Mouse (Mus musculus): ENCODE results near the gene Gm20695. TPM values are rescaled to one million over a fixed set of nuclear protein-coding genes. Genes with fewer than 3 reads are reported as not detected.
"Not testable (repeated sequence)": the region's sequence is repeated elsewhere in the genome, so short reads cannot be mapped to it uniquely, and the experiment has no call there.

The Gm20695 gene
- under 1 TPM in 1 of 4 experiments, not detected in 3; 0.65 TPM for total RNA-seq (2022)

DNA sequence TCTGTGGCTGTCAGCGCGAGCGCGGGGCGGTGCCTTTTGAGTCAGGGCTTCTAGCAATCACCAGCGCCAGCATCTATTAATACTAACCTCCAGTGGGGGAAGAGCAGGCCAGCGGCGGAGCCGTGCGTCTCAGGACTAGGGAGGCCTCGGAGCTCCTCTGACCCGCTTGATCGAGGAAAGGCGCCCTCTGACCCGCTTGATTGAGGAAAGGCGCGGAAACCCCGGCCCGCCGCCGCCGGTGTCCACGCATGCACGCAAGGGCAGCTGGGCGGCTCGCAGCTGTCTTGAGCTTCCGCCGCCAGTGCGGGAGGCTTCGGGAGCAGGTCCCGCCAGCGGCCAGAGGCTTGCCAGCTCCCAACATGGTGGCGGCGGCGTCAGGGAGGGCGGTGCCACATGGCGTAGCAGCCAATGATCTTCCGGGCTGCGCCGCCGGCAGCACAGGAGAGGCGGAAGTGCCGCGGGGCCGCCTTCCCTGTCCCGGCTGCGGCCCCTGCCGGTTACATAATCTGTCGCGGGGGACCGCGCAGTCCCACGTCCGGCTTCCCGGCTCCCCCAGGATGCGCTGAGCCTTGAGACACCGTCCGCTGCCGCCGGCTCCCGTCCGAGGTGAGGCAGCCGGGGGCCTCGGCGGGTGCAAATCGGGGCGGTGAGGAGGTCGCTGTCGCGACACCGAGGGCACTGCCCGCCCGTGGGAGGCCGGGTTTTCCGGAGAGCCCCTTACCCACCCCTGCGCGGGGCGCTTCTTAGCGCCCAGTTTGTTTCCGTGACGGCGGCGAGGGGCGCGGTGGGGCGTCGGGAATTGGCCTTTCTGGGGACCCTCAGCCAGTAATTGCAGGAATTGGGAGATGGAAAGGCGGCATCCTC lies at the start of gene Gm20695, which contains the start of gene Zfp597:
Gene Gm20695 (plus strand): TSS at position 448 of the 864 bp plus-strand sequence.
Gene Zfp597 (minus strand): TSS at position 361 of the 864 bp plus-strand sequence.
- peak; percentile 86 to 93 for DNase-seq (ENCODE audit: low spot score in 2 of 2)

DNA sequence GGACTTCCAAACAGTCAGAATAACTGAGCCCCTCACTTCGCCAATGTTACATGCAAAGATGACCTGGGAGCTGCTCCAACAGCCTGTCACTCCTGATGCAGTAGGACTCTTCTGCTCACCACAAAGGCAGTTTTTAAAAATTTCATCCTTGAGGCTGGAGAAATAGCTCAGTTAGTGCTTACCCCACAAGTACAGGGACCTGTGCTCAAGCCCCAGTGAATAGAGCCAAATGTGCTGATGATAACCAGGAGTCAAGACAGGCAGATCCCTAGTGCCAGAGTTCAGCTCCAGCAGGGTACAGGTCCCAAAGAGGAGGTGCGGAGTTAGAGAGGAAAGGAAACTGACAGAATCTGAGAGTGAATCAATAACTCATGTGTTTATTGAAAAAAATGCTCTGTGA lies 49.0 kb upstream of the Gm20695 start:
- no peak for DNase-seq (ENCODE audit: low spot score in 2 of 2)

DNA sequence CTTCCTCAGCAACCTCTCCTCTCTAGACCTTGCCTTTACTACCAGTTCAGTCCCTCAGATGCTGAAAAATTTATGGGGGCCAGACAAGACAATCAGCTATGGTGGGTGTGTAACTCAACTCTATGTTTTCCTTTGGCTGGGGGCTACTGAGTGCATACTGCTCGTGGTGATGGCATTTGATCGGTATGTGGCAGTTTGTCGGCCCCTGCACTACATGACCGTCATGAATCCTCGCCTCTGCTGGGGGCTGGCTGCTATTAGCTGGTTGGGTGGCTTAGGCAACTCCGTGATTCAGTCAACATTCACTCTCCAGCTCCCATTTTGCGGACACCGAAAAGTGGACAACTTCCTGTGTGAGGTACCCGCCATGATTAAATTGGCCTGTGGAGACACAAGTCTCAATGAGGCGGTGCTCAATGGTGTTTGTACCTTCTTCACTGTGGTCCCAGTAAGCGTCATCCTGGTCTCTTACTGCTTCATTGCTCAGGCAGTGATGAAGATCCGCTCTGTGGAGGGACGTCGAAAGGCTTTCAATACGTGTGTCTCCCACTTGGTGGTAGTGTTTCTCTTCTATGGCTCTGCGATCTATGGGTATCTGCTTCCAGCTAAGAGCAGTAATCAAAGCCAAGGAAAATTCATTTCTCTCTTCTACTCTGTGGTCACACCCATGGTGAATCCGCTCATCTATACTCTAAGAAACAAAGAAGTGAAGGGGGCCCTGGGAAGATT lies 45.1 kb upstream of the Gm20695 start:
- DNase-seq (ENCODE audit: low spot score in 2 of 2): no peak

DNA sequence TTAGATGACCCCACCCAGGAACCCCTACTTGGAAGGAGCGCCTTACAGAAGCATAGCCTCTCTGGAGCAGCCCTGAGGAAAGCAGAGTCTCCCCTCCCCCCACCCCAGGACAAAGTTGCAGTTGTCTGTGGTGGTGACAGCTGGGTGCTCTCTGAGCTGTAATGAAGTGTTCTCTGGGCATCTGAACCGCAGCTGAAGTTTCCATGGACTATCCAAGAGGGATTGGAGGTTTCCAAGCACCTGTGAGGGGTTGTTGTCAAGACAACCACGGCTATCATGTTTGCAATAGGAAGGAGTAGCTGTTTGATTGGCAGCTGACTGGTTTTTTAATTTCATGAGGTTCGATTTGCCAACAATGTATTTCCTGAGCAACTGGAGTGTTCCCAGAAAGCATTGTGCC lies 41.5 kb upstream of the Gm20695 start:
- no peak for DNase-seq (ENCODE audit: low spot score in 2 of 2)

DNA sequence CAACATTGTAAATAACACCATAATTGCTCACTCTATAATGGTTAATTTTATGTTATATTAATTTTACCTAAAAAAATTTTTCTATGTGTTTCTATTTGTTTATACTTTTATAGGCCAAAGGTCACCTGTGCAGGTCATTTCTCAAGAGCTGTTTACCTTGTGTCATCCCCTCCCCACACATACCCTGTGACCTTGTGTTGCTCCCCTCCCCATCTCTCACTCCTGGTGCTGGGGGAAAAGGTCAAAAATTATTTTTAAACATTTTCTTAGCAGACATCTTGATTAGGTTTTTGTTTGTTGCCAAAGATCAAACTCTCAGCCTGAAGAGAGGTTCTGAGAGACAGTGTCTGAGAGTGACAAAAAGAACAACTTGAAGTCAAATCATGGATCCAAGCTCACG lies 40.7 kb upstream of the Gm20695 start:
- no peak for DNase-seq (ENCODE audit: low spot score in 2 of 2)

DNA sequence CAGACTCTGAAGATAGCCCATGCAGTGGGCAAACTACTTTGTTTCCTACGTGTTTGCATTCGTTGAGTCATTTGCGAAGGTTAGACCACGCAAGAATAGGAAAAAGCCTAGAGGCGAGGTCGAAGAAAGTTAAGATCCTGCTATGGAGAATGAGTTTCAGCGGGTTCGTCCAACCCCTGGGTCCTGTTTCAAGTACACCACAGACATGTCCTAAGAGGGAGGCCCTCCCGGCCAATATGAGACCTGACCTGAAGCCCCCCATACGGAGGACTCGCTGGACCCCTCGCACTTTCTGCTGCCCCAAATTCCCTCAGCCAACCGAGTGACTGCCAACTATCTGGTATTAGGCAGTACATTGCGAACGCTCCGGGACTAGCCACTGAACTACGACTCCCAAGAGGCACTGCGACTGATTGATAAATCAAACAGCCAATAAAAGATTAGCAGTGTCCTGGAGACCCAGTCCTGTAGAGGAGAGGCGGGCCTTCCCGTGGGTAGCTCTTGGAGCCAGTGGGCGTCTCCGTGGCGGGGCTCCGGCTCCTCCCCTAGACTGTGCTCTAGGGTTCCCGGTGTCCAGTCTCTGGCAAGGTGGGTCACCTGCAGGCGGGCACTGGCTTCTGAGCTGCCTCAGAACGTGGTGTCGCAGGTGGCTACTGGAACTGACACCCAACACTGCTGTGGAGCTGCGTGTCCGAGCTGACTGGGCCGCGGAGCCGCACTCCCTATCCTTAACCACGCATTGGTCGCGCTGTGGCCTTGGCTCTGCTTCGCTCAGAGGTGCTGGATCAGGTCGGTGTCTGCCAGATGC lies 37.5 kb upstream of the Gm20695 start, which contains the start of gene Zfp174:
Gene Zfp174 (plus strand): TSS at position 558 of the 808 bp plus-strand sequence.
- peak; percentile 92 to 94 for DNase-seq (ENCODE audit: low spot score in 2 of 2)

DNA sequence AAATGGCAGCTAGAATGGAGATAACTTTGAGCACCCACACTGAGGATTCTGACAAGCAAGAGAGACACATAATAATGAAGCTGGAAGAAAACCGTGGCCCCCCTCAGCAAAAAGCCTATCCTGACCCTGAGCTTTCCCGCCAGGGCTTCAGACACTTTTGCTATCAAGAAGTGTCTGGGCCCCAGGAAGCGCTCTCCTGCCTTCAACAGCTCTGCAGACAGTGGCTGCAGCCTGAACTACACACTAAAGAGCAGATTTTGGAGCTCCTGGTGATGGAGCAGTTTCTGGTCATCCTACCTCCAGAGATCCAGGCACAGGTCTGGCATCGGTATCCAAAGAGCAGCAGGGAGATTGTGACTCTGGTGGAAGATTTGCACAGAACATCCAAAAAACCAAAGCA lies 36.6 kb upstream of the Gm20695 start:
- no peak for DNase-seq (ENCODE audit: low spot score in 2 of 2)

DNA sequence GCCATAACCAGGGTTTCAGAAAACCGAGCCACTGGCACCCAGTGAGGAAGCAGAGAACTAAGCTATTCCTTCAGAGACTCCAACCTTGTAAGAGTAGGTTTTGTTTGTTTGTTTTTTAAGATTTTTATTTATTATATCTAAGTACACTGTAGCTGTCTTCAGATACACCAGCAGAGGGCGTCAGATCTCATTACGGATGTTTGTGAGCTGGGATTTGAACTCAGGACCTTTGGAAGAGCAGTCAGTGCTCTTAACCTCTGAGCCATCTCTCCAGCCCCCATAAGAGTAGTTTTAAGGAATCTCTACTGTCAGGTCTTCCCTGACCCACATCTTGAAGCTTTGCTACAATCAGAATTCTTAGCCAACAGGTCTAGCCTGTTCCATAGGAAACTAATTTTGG lies 36.0 kb upstream of the Gm20695 start:
- no peak for DNase-seq (ENCODE audit: low spot score in 2 of 2)

DNA sequence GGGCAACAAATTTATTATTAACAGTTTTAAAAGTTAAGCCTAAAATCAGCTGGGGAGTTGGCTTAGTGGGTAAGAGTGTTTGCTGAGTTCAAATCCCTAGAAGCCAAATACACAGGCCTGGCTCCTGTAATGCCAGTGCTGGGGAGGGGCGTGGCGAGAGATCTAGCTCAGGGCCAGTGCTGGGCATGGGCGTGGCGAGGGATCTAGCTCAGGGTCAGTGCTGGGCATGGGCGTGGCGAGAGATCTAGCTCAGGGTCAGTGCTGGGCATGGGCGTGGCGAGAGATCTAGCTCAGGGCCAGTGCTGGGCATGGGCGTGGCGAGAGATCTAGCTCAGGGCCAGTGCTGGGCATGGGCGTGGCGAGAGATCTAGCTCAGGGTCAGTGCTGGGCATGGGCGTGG lies 33.1 kb upstream of the Gm20695 start:
- not testable (repeated sequence) for DNase-seq (ENCODE audit: low spot score in 2 of 2)

DNA sequence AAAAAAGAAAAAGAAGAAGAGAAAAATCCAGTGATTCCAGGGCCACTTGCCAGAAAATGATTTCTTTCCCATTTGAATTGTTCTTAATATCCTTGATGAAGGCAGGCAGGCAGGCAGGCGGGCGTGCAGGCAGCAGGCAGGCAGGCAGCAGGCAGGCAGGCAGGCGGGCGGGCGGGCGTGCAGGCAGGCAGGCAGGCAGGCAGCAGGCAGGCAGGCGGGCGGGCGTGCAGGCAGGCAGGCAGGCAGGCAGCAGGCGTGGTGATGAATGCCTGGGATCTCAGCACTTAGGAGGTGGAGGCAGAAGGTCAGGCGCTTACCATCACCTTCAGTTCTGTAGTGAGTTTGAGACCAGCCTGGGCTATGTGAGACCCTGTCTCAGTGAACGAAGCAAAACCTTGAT lies 31.9 kb upstream of the Gm20695 start:
- no peak for DNase-seq (ENCODE audit: low spot score in 2 of 2)

DNA sequence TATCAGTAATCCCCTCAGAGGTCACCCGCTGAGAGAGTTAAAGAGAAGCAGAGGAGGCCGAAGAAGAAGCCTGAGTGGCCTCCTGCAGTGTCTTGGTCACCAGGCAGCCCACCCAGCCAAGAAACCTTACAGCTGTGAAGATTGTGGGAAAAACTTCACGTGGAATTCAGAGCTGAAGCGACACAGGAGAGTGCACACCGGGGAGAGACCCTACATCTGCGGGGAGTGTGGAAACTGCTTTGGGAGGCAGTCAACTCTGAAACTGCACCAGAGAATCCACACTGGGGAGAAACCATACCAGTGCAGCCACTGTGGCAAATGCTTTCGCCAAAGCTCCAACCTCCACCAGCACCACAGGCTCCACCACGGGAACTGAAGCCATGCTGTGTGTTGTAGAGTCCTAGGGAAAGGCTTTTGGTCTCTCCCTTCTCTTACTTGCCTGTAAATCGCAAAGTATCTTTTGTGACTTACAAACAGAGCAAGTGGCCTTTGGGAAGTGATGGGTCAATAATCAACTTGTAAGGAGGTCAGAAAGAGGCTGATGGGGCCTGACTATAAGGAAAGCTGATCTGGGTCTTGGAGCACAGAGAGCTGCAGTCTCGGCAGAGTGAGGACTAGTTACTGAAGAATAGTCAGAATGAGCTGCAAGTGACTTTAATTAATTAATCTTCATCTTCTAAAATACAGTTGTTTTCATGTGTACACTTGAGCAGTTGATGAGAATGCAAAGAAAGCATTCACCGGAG lies 29.8 kb upstream of the Gm20695 start:
- DNase-seq (ENCODE audit: low spot score in 2 of 2): no peak

DNA sequence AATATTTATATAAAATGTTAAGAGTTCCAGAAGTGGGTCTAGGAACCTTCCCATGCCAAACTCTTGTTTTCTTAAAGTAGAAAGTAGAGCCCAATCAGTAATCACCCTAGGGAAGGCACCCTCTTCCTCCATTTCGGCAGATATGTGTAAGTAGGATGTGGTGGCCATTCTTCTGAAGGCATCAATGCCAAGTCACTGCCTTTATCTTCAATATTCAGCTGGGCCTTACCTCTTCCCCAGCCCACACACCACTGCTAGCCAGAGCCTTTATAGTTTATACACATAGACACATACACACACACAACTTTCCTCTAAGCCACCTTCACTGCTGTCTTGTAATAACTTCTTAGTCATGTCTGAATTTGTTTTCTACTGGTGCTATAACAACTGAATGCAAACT lies 28.7 kb upstream of the Gm20695 start:
- no peak for DNase-seq (ENCODE audit: low spot score in 2 of 2)

DNA sequence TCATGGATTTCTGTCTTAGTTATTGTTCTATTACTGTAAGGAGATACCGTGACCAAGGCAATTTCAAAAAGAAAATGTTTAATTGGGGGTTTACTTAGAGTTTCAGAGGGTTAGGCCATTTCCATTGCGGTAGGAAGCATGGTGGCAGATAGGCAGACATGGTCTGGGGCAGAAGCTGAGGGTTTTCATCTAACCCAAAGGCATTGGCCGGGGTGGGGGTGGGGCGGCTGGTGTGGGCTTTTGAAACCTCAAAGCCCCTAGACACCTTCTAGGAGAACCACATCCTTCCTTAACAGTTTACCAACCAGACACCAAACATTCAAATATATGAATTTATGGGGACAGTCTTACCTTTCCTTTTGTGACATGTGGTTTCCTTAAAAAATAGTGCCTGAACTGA lies 25.2 kb upstream of the Gm20695 start:
- no peak for DNase-seq (ENCODE audit: low spot score in 2 of 2)

DNA sequence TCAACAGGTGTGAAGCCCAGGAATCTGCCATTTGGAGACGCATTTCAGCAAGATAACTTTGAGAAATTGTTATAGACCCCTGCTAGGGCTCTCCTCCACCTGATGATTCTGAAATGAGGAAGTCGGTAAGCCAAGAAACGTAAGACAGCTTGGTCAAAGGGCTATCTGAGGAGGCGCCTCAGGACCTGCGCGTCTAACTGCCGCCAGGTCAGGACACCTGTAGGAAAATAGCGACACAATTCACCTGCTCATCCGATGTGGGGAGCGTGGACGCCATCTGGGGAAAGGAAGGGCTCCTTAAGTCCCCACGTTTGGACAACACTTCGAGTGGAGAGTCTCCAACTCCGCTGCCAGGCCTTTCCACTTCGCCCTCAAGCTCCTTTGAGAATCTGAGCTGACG lies 12.6 kb upstream of the Gm20695 start:
- DNase-seq (ENCODE audit: low spot score in 2 of 2): no peak

DNA sequence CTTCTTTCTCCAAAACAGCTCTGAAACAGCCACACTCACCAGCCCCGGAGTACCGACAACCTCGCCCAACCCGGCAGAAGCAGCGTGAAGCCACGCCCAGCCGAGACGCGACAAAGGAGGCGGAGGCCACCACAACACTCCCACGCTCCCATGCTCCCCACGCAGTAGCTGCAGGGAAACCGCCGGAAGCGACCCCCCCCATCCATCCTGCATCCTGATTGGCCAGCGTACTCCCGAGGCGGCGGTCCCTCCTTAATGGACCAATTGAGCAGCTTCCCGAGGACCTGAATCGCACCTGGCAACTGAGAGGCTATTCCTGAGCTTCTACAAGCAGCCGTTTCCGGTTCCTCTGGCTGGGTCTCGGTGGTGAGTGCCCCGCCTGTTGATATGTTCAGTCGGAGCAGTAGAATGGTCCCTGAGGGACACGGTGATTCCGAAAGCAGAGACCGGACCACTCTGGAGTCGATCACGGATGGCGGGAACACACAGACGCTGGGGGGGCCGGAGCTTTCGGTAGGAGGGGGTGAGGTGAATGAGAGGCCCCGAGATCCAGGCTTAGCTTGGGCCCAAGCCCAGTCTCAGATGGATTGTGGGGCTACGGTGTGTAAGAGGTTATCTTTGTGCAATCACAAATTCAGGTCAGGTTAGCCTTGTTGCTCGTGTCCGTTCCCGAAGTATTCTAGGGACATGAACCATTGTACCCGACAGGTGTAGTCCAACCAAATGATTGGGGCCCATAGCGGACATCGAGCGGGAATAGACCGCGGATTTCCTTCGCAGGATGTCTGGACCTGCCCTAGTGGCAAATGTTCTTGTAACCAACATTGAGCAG lies 12.0 kb upstream of the Gm20695 start, which contains the start of gene Naa60:
Gene Naa60 (plus strand): TSS at position 160 of the 832 bp plus-strand sequence.
- peak; percentile 77 to 82 for DNase-seq (ENCODE audit: low spot score in 2 of 2)

DNA sequence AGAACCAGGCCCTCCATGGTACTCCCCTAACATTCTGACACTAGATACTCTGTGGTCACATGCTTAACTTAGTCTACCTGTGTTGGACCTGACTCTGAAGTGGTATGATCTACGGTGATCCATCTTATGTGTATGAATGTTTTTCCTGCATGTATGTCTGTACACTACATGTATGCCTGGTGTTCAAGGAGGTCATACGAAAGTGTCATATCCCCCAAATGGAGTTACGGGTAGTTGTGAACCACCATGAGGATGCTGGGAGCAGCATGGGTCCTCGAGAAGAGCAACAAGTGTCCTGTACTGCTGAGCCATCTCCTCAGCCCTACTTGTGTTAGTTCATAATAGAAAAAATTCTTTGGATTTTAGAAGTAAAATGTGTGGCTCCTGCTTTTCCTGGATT lies 8.1 kb upstream of the Gm20695 start:
- DNase-seq (ENCODE audit: low spot score in 2 of 2): no peak

DNA sequence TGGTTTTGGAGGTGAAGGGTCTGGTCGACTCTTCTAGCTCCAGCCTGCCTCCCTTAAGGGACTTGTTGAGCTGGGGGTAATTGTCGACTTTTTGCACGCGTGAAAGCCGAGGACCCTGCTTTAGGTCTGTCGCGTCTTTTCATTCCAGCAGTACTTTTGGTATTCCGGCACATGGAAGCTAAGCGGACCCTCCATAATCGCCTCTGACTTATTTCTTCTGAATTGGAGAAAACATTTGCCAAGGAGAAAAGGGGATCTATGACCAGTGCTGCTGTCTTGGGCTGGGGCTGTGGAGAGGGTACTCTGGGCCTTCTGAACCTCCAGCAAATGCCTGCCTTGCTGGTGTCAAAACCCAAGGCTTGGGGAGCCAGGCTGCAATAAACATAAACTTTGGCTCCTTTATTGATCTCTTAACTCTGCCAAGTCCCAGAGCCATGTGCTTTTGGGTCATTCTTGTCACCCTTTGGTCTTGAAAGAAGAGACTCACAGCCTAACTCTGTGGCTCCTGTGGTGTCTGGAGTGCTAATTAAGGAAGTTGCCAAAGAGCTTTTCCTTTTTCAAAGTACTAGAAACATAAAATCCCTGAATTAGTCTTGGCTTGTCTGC lies 720 bp downstream of the Gm20695 start:
- DNase-seq (ENCODE audit: low spot score in 2 of 2): no peak

DNA sequence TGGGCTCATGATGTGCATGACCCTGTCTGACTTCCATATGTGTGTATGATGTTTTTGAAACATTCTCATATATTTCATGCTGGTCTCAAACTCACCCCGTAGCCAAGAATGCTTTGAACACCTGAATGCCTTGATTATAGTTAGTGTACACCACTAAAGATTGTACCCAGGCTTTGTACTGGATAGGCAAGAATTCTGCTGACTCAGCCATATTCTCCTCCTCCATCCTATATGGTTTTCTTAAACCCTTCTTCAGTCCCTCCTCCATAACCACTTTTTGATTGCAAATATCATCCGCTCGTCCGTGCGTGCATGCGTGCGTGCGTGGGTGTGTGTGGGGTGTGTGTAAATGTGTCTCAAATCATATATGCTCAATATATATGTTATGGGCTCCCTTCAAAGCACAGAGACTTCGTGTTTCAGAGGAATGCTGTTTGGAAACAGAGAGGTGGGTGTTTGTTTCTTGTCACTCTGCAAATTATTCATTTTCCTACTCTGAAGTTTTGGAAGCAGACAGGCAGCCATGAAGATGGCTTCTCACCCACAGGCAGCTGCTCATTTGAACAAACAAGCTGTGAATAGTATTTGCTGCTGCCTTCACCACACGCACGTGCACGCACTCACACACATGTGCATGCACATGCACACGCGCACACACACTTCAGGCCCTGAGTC lies 7.3 kb downstream of the Gm20695 start:
- no peak for DNase-seq (ENCODE audit: low spot score in 2 of 2)

DNA sequence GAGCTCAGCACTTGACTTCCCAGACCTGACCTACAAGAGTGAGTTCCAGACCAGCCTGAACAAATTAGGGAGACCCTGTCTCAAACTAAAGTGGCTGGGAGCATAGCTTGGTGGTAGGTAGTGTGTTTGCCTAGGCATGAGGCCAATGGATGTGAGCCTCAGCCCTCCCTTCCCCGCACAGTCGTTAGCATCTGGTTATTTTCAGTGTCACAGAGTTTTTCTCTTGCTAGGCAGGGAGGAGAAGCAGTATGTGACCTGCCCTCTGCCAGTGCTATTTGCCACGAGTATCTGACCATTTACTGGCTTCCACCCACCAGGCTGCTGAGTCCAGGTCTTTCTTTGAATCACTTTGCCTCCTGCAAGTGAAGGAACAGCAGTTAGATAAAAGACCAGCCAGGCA lies 9.3 kb downstream of the Gm20695 start:
- DNase-seq (ENCODE audit: low spot score in 2 of 2): no peak
